Mouse (Mus musculus): ENCODE measurements at regions not wholly inside any gene's neighbourhood (a gene's known extent, or its start where the extent isn't known, plus 50 kb on each side); places are given as distances from the start of the nearest gene placed in this dataset.

DNA sequence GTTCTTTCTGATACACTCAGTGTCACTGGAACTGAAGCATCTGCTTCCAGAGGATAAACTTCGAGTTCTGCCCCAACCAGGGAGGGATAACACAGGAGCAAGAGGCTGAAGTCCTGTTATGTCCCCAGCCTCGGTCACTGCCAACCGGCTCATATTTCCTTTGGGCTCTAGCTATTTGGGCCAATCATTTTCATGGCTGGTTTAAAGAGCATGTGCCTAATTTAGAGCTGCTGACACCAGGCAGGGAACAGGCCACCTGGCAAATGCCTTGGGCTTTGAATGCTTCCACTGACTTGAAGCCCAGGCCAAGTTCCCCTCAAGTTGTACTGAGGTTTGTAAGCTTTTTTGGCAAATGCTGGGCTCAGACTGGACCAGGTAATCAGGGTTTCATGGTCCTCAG is 286.1 kb downstream of the Satb1 start:
- TF ChIP-seq EP300 (IDR thresholded peaks at IDR 0.05; ENCODE audit: low read depth) (no peak), CTCF (IDR thresholded peaks at IDR 0.05; ENCODE audit: low read depth) (no peak)

All from liver, postnatal 0 days (tissue).